Mouse (Mus musculus): ENCODE measurements around the gene Ugt1a10.

Gene Ugt1a10

GRCm38 (mm10) chr1:88257681-88258080 lies 202.5 kb downstream of the Ugt1a10 start:
- DNase-seq, result no peak

GRCm38 (mm10) chr1:88258361-88258760 lies 203.2 kb downstream of the Ugt1a10 start:
- no peak for DNase-seq

GRCm38 (mm10) chr1:88258881-88259642 lies 203.9 kb downstream of the Ugt1a10 start:
- DNase-seq, result no peak

- DNase-seq, result no peak
These were observed 204.4 kb downstream of the Ugt1a10 start for GRCm38 (mm10) chr1:88259643-88260024.

- no peak for DNase-seq
These were observed 204.9 kb downstream of the Ugt1a10 start for GRCm38 (mm10) chr1:88260114-88260513.

- DNase-seq, result no peak
These were observed 205.6 kb downstream of the Ugt1a10 start for GRCm38 (mm10) chr1:88260604-88261377.

- no peak for DNase-seq
These were observed 206.5 kb downstream of the Ugt1a10 start for GRCm38 (mm10) chr1:88261706-88262105.

- DNase-seq, result no peak
These were observed 207.1 kb downstream of the Ugt1a10 start for GRCm38 (mm10) chr1:88262255-88262654.

GRCm38 (mm10) chr1:88262961-88263360 lies 207.8 kb downstream of the Ugt1a10 start:
- no peak for DNase-seq

- DNase-seq, result no peak
These were observed 208.6 kb downstream of the Ugt1a10 start for GRCm38 (mm10) chr1:88263778-88264177.

- DNase-seq, result no peak
These were observed 209.2 kb downstream of the Ugt1a10 start for GRCm38 (mm10) chr1:88264237-88264868.

- DNase-seq, result no peak
These were observed 209.7 kb downstream of the Ugt1a10 start for GRCm38 (mm10) chr1:88264869-88265240.

- DNase-seq, result no peak
These were observed 210.9 kb downstream of the Ugt1a10 start for GRCm38 (mm10) chr1:88266123-88266522.

- no peak for DNase-seq
These were observed 212.3 kb downstream of the Ugt1a10 start for GRCm38 (mm10) chr1:88267489-88267888.

- no peak for DNase-seq
These were observed 212.9 kb downstream of the Ugt1a10 start for GRCm38 (mm10) chr1:88268070-88268469.
